Mouse (Mus musculus) hindbrain, embryonic 14.5 days (tissue): ENCODE results near the gene Numbl. TPM values are rescaled to one million over a fixed set of nuclear protein-coding genes. Genes with fewer than 3 reads are reported as not detected.
A peak's percentile ranks its signal among the peaks of the same experiment; 100 is the strongest.

Source experiments
- ATAC-seq: fragments of 200-750 bp; cut with Nextera tagmentation; 2 replicates; pipeline ENCODE4 v1.8.0; 2017; ENCODE audit warnings: moderate number of reproducible peaks, mild to moderate bottlenecking, moderate TSS enrichment, moderate library complexity; ENCODE audit not compliant: low FRiP score
- DNase-seq: peaks from one replicate; pipeline ENCODE4 v3.0.0-alpha.2; 2015; ENCODE audit warnings: low spot score
- H3K27ac ChIP-seq: fragments of 300-500 bp; sonication (generic); 2 replicates; pipeline ENCODE4 v1.5.1; 2014; ENCODE audit warnings: mild to moderate bottlenecking, moderate library complexity
- H3K27me3 ChIP-seq: fragments of 300-500 bp; sonication (generic); 2 replicates; pipeline ENCODE4 v1.6.1; 2014; ENCODE audit warnings: mild to moderate bottlenecking, low read length, mixed read lengths; ENCODE audit not compliant: control insufficient read depth, insufficient read depth
- H3K36me3 ChIP-seq: fragments of 300-500 bp; sonication (generic); replicated peaks from 2 replicates; pipeline ENCODE4 v1.6.1; 2014; ENCODE audit not compliant: control insufficient read depth, insufficient read depth
- H3K4me1 ChIP-seq: fragments of 300-500 bp; sonication (generic); replicated peaks from 2 replicates; pipeline ENCODE4 v1.6.1; 2014; ENCODE audit warnings: antibody characterized with exemption, low read length, mixed read lengths; ENCODE audit not compliant: control insufficient read depth, insufficient read depth
- H3K4me2 ChIP-seq: fragments of 300-500 bp; sonication (generic); replicated peaks from 2 replicates; pipeline ENCODE4 v1.6.1; 2014; ENCODE audit warnings: mild to moderate bottlenecking, moderate library complexity
- H3K4me3 ChIP-seq: fragments of 300-500 bp; sonication (generic); replicated peaks from 2 replicates; pipeline ENCODE4 v1.5.1; 2014; ENCODE audit warnings: mild to moderate bottlenecking, low read length
- H3K9ac ChIP-seq: fragments of 300-500 bp; sonication (generic); 2 replicates; pipeline ENCODE4 v1.6.1; 2014
- H3K9me3 ChIP-seq: fragments of 300-500 bp; sonication (generic); 2 replicates; pipeline ENCODE4 v1.6.1; 2016; ENCODE audit warnings: low read length; ENCODE audit not compliant: control insufficient read depth
- WGBS: fragments of 180-500 bp; shearing (Covaris S2); extraction: QIAGEN DNeasy Blood & Tissue Kit; methylation state at CpG from one replicate; pipeline ENCODE4 v1.1.7; 2014; 5-methylcytosine and 5-hydroxymethylcytosine counted together
- polyA plus RNA-seq: library from polyadenylated mRNA; unstranded; fragments of >200 nt; fragmentation: Nextera tagmentation; extraction: Ambion mirVana; gene quantifications from 2 replicates; pipeline ENCODE4 v1.2.1, GENCODE M21; 2014

Numbl gene
- polyA plus RNA-seq, 1 experiment from 2014 or later, result 36.2 TPM

- 0 out of 2 replicates have a peak, but pooled peaks cover 2% of the 10 kb centered on the region for H3K36me3 ChIP-seq
- WGBS, result under 1% methylated on average over 49 of the region's 49 CpGs
- peak within 1 kb of the TSS; percentile 81 for H3K27ac ChIP-seq
- ATAC-seq (peak; percentile 82), DNase-seq (peak; percentile 97)
- H3K9me3 ChIP-seq, result no peaks in the 10 kb centered on the region
- H3K4me2 ChIP-seq, result peak within 1 kb of the TSS; percentile 92
- H3K27me3 ChIP-seq, result no peaks in the 10 kb centered on the region
- H3K9ac ChIP-seq, result peak within 1 kb of the TSS; percentile 71
- H3K4me1 ChIP-seq, result peaks cover 46% of the 10 kb centered on the region
- peak within 1 kb of the TSS; percentile 54 for H3K4me3 ChIP-seq
Measured at GRCm38 (mm10) chr7:27228281-27228821, 29.9 kb upstream of the Numbl start, which contains the start of gene Itpkc. Gene Itpkc, minus strand, starts transcription at chr7:27228661.

- no peak for ATAC-seq
- Histone ChIP-seq H3K9ac (peak overlapping the region; percentile 71), H3K27ac (peak overlapping the region; percentile 81), H3K4me3 (peak overlapping the region; percentile 54), H3K4me2 (peak overlapping the region; percentile 92), H3K27me3 (no peaks in the 10 kb centered on the region), H3K9me3 (no peaks in the 10 kb centered on the region), H3K4me1 (peaks cover 48% of the 10 kb centered on the region), H3K36me3 (0 out of 2 replicates have a peak, but pooled peaks cover 2% of the 10 kb centered on the region)
- WGBS, result 15% methylated on average over 6 of the region's 6 CpGs
- no peak for DNase-seq
Measured at GRCm38 (mm10) chr7:27228865-27229264, 29.4 kb upstream of the Numbl start.

GRCm38 (mm10) chr7:27230781-27231180, 27.5 kb upstream of the Numbl start:
- H3K4me1 ChIP-seq, result peaks cover 35% of the 10 kb centered on the region
- no peaks in the 10 kb centered on the region for H3K9me3 ChIP-seq
- ATAC-seq (no peak), DNase-seq (no peak)
- H3K27me3 ChIP-seq, result no peaks in the 10 kb centered on the region
- H3K9ac ChIP-seq, result no peak overlapping the region
- no peak overlapping the region for H3K4me2 ChIP-seq
- H3K36me3 ChIP-seq, result no peaks in the 10 kb centered on the region
- WGBS, result 82% methylated on average over 4 of the region's 4 CpGs
- no peak overlapping the region for H3K27ac ChIP-seq
- no peak overlapping the region for H3K4me3 ChIP-seq

- Histone ChIP-seq H3K9me3 (no peaks in the 10 kb centered on the region), H3K4me2 (no peak overlapping the region), H3K9ac (no peak overlapping the region), H3K4me1 (peaks cover 24% of the 10 kb centered on the region), H3K27me3 (no peaks in the 10 kb centered on the region), H3K4me3 (no peak overlapping the region), H3K27ac (no peak overlapping the region), H3K36me3 (no peaks in the 10 kb centered on the region)
- ATAC-seq (no peak), DNase-seq (no peak)
- WGBS, result 73% methylated on average over 7 of the region's 7 CpGs
Measured at GRCm38 (mm10) chr7:27231693-27232331, 26.4 kb upstream of the Numbl start.

- WGBS, result under 1% methylated on average over 25 of the region's 25 CpGs
- peak within 1 kb of the TSS; percentile 54 for H3K4me3 ChIP-seq
- H3K27me3 ChIP-seq, result no peaks in the 10 kb centered on the region
- H3K27ac ChIP-seq, result peak within 1 kb of the TSS; percentile 89
- H3K4me2 ChIP-seq, result peak within 1 kb of the TSS; percentile 79
- peak within 1 kb of the TSS; percentile 61 for H3K9ac ChIP-seq
- ATAC-seq (peak; percentile 92), DNase-seq (peak; percentile 91)
- peaks cover 17% of the 10 kb centered on the region for H3K4me1 ChIP-seq
- peaks cover 9% of the 10 kb centered on the region; the same call in 1 of the 2 replicates for H3K36me3 ChIP-seq
- H3K9me3 ChIP-seq, result no peaks in the 10 kb centered on the region
Measured at GRCm38 (mm10) chr7:27232781-27233281, 25.4 kb upstream of the Numbl start, which contains the start of gene Coq8b. Gene Coq8b, plus strand, starts transcription at chr7:27233023.

GRCm38 (mm10) chr7:27233300-27233699, 24.9 kb upstream of the Numbl start:
- peak overlapping the region; percentile 89 for H3K27ac ChIP-seq
- WGBS, result 3% methylated on average over 6 of the region's 6 CpGs
- H3K4me3 ChIP-seq, result peak overlapping the region; percentile 54
- H3K27me3 ChIP-seq, result no peaks in the 10 kb centered on the region
- ATAC-seq (peak; percentile 10; the same call in 1 of the 2 replicates), DNase-seq (no peak)
- peaks cover 17% of the 10 kb centered on the region for H3K4me1 ChIP-seq
- H3K36me3 ChIP-seq, result peaks cover 11% of the 10 kb centered on the region; the same call in 1 of the 2 replicates
- no peaks in the 10 kb centered on the region for H3K9me3 ChIP-seq
- H3K4me2 ChIP-seq, result peak overlapping the region; percentile 79
- peak overlapping the region; percentile 61 for H3K9ac ChIP-seq

- Histone ChIP-seq H3K9me3 (no peaks in the 10 kb centered on the region), H3K27me3 (no peaks in the 10 kb centered on the region), H3K9ac (no peak overlapping the region), H3K36me3 (peaks cover 24% of the 10 kb centered on the region), H3K4me1 (peaks cover 12% of the 10 kb centered on the region), H3K27ac (no peak overlapping the region), H3K4me2 (no peak overlapping the region), H3K4me3 (no peak overlapping the region)
- DNase-seq (no peak), ATAC-seq (no peak)
- WGBS, result 89% methylated on average over 2 of the region's 2 CpGs
Measured at GRCm38 (mm10) chr7:27235726-27236125, 22.5 kb upstream of the Numbl start.

- H3K4me1 ChIP-seq, result peaks cover 12% of the 10 kb centered on the region
- H3K9ac ChIP-seq, result no peak overlapping the region
- H3K4me3 ChIP-seq, result no peak overlapping the region
- WGBS, result 91% methylated on average over 2 of the region's 2 CpGs
- no peak overlapping the region for H3K27ac ChIP-seq
- H3K27me3 ChIP-seq, result no peaks in the 10 kb centered on the region
- ATAC-seq (no peak), DNase-seq (no peak)
- peaks cover 42% of the 10 kb centered on the region for H3K36me3 ChIP-seq
- H3K9me3 ChIP-seq, result no peaks in the 10 kb centered on the region
- no peak overlapping the region for H3K4me2 ChIP-seq
Measured at GRCm38 (mm10) chr7:27237527-27237926, 20.7 kb upstream of the Numbl start.

- H3K4me1 ChIP-seq, result peaks cover 9% of the 10 kb centered on the region
- no peak overlapping the region for H3K4me2 ChIP-seq
- H3K9me3 ChIP-seq, result no peaks in the 10 kb centered on the region
- no peak overlapping the region for H3K9ac ChIP-seq
- H3K4me3 ChIP-seq, result no peak overlapping the region
- ATAC-seq (no peak), DNase-seq (no peak)
- peaks cover 53% of the 10 kb centered on the region for H3K36me3 ChIP-seq
- no peak overlapping the region for H3K27ac ChIP-seq
- WGBS, result 95% methylated on average over 5 of the region's 5 CpGs
- H3K27me3 ChIP-seq, result no peaks in the 10 kb centered on the region
Measured at GRCm38 (mm10) chr7:27238568-27238967, 19.7 kb upstream of the Numbl start.
